Mouse (Mus musculus): ENCODE results near the gene Mogat2. TPM values are rescaled to one million over a fixed set of nuclear protein-coding genes. Genes with fewer than 3 reads are reported as not detected.

Gene Mogat2
- polyA plus RNA-seq, 1 experiment from 2014 or later: 2.5 TPM

GRCm38 (mm10) chr7:99175118-99175517, 63.3 kb downstream of the Mogat2 start:
- ATAC-seq (ENCODE audit: low read depth): no peak
- Histone ChIP-seq H3K4me1 (ENCODE audit: control insufficient read depth, insufficient read depth, low read length) (no peaks in the 10 kb centered on the region; the same call in none of the 2 replicates), H3K27ac (replicated peaks; ENCODE audit: low read depth, low read length) (no peak overlapping the region), H3K4me2 (ENCODE audit: low read depth, low read length) (no peak overlapping the region), H3K4me3 (ENCODE audit: low read depth, low read length) (no peak overlapping the region), H3K9me3 (ENCODE audit: control insufficient read depth, low read length) (no peaks in the 10 kb centered on the region), H3K36me3 (ENCODE audit: control insufficient read depth, insufficient read depth, low read length) (no peaks in the 10 kb centered on the region), H3K27me3 (replicated peaks; ENCODE audit: control insufficient read depth, insufficient read depth, low read length) (no peaks in the 10 kb centered on the region), H3K9ac (ENCODE audit: low read depth, low read length) (no peak overlapping the region)
- no peak for DNase-seq (ENCODE audit: low spot score)
- 74% methylated on average over 11 of the region's 11 CpGs for WGBS

- Histone ChIP-seq H3K9me3 (ENCODE audit: control insufficient read depth, low read length) (no peaks in the 10 kb centered on the region), H3K9ac (ENCODE audit: low read depth, low read length) (no peak overlapping the region), H3K27me3 (replicated peaks; ENCODE audit: control insufficient read depth, insufficient read depth, low read length) (no peaks in the 10 kb centered on the region), H3K4me2 (ENCODE audit: low read depth, low read length) (no peak overlapping the region), H3K36me3 (ENCODE audit: control insufficient read depth, insufficient read depth, low read length) (no peaks in the 10 kb centered on the region), H3K4me1 (ENCODE audit: control insufficient read depth, insufficient read depth, low read length) (no peaks in the 10 kb centered on the region), H3K4me3 (ENCODE audit: low read depth, low read length) (no peak overlapping the region), H3K27ac (replicated peaks; ENCODE audit: low read depth, low read length) (no peak overlapping the region)
- WGBS: 90% methylated on average over 4 of the region's 4 CpGs
- ATAC-seq (ENCODE audit: low read depth): no peak
- no peak for DNase-seq (ENCODE audit: low spot score)
Observed at GRCm38 (mm10) chr7:99174006-99174405, 64.4 kb downstream of the Mogat2 start.

GRCm38 (mm10) chr7:99172898-99173297, 65.5 kb downstream of the Mogat2 start:
- H3K27ac ChIP-seq (replicated peaks; ENCODE audit: low read depth, low read length): no peak overlapping the region
- no peak overlapping the region for H3K4me2 ChIP-seq (ENCODE audit: low read depth, low read length)
- no peak overlapping the region for H3K9ac ChIP-seq (ENCODE audit: low read depth, low read length)
- no peaks in the 10 kb centered on the region for H3K9me3 ChIP-seq (ENCODE audit: control insufficient read depth, low read length)
- H3K27me3 ChIP-seq (replicated peaks; ENCODE audit: control insufficient read depth, insufficient read depth, low read length): no peaks in the 10 kb centered on the region
- no peaks in the 10 kb centered on the region for H3K4me1 ChIP-seq (ENCODE audit: control insufficient read depth, insufficient read depth, low read length)
- H3K36me3 ChIP-seq (ENCODE audit: control insufficient read depth, insufficient read depth, low read length): no peaks in the 10 kb centered on the region
- ATAC-seq (ENCODE audit: low read depth) (peak; percentile 38; the same call in 1 of the 2 replicates), DNase-seq (ENCODE audit: low spot score) (peak; percentile 41)
- 78% methylated on average over 6 of the region's 6 CpGs for WGBS
- H3K4me3 ChIP-seq (ENCODE audit: low read depth, low read length): no peak overlapping the region

GRCm38 (mm10) chr7:99171730-99172463, 66.5 kb downstream of the Mogat2 start:
- Histone ChIP-seq H3K27me3 (replicated peaks; ENCODE audit: control insufficient read depth, insufficient read depth, low read length) (no peaks in the 10 kb centered on the region), H3K4me3 (ENCODE audit: low read depth, low read length) (no peak overlapping the region), H3K36me3 (ENCODE audit: control insufficient read depth, insufficient read depth, low read length) (no peaks in the 10 kb centered on the region), H3K4me1 (ENCODE audit: control insufficient read depth, insufficient read depth, low read length) (no peaks in the 10 kb centered on the region), H3K9ac (ENCODE audit: low read depth, low read length) (no peak overlapping the region), H3K9me3 (ENCODE audit: control insufficient read depth, low read length) (no peaks in the 10 kb centered on the region), H3K4me2 (ENCODE audit: low read depth, low read length) (no peak overlapping the region), H3K27ac (replicated peaks; ENCODE audit: low read depth, low read length) (no peak overlapping the region)
- no peak for DNase-seq (ENCODE audit: low spot score)
- 57% methylated on average over 10 of the region's 10 CpGs for WGBS
- no peak for ATAC-seq (ENCODE audit: low read depth)

- Histone ChIP-seq H3K27me3 (replicated peaks; ENCODE audit: control insufficient read depth, insufficient read depth, low read length) (no peaks in the 10 kb centered on the region), H3K4me3 (ENCODE audit: low read depth, low read length) (no peak overlapping the region), H3K27ac (replicated peaks; ENCODE audit: low read depth, low read length) (no peak overlapping the region), H3K36me3 (ENCODE audit: control insufficient read depth, insufficient read depth, low read length) (no peaks in the 10 kb centered on the region), H3K9ac (ENCODE audit: low read depth, low read length) (no peak overlapping the region), H3K4me2 (ENCODE audit: low read depth, low read length) (no peak overlapping the region), H3K4me1 (ENCODE audit: control insufficient read depth, insufficient read depth, low read length) (no peaks in the 10 kb centered on the region), H3K9me3 (ENCODE audit: control insufficient read depth, low read length) (no peaks in the 10 kb centered on the region)
- WGBS: 92% methylated on average over 6 of the region's 6 CpGs
- ATAC-seq (ENCODE audit: low read depth) (no peak), DNase-seq (ENCODE audit: low spot score) (no peak)
Observed at GRCm38 (mm10) chr7:99170519-99170918, 67.9 kb downstream of the Mogat2 start.

- H3K27ac ChIP-seq (replicated peaks; ENCODE audit: low read depth, low read length): no peak overlapping the region
- no peak for DNase-seq (ENCODE audit: low spot score)
Observed at GRCm38 (mm10) chr7:99169717-99170403, 68.6 kb downstream of the Mogat2 start.

More at GRCm38 (mm10) chr7:99169717-99170403, 68.6 kb downstream of the Mogat2 start:
- Histone ChIP-seq H3K9me3 (ENCODE audit: control insufficient read depth, low read length) (no peaks in the 10 kb centered on the region), H3K27me3 (replicated peaks; ENCODE audit: control insufficient read depth, insufficient read depth, low read length) (no peaks in the 10 kb centered on the region), H3K36me3 (ENCODE audit: control insufficient read depth, insufficient read depth, low read length) (no peaks in the 10 kb centered on the region), H3K4me1 (ENCODE audit: control insufficient read depth, insufficient read depth, low read length) (no peaks in the 10 kb centered on the region), H3K4me3 (ENCODE audit: low read depth, low read length) (no peak overlapping the region), H3K9ac (ENCODE audit: low read depth, low read length) (no peak overlapping the region), H3K4me2 (ENCODE audit: low read depth, low read length) (no peak overlapping the region)
- whole genome bisulfite sequencing: 88% methylated on average over 9 of the region's 9 CpGs
- ATAC-seq (ENCODE audit: low read depth): no peak

Other genes starting within 250 kb of the Mogat2 start
- gene Uvrag, start 97.5 kb downstream of the Mogat2 start, polyA plus RNA-seq (2014; fragmentation: Nextera tagmentation; extraction: Ambion mirVana): 16.5 and 18.2 TPM in 2 replicates
- 33.4 and 38.6 TPM in 2 replicates for gene Dgat2, start 55.9 kb downstream of the Mogat2 start, polyA plus RNA-seq (2014; fragmentation: Nextera tagmentation; extraction: Ambion mirVana)
- 9.6 and 10.2 TPM in 2 replicates for gene Map6, start 28.8 kb upstream of the Mogat2 start, polyA plus RNA-seq (2014; fragmentation: Nextera tagmentation; extraction: Ambion mirVana)
- gene Serpinh1, start 114.6 kb upstream of the Mogat2 start, polyA plus RNA-seq (2014; fragmentation: Nextera tagmentation; extraction: Ambion mirVana): 918 and 945 TPM in 2 replicates
- gene Gdpd5, start 142.8 kb upstream of the Mogat2 start, polyA plus RNA-seq (2014; fragmentation: Nextera tagmentation; extraction: Ambion mirVana): 15.0 and 17.5 TPM in 2 replicates
- gene Klhl35, start 227.4 kb upstream of the Mogat2 start, polyA plus RNA-seq (2014; fragmentation: Nextera tagmentation; extraction: Ambion mirVana): 0.74 and 1.3 TPM in 2 replicates
- 876 and 912 TPM in 2 replicates for gene Rps3, start 245.1 kb upstream of the Mogat2 start, polyA plus RNA-seq (2014; fragmentation: Nextera tagmentation; extraction: Ambion mirVana)